Mouse (Mus musculus): ENCODE results near the gene Uhmk1. TPM values are rescaled to one million over a fixed set of nuclear protein-coding genes. Genes with fewer than 3 reads are reported as not detected.
"Not testable (repeated sequence)": the region's sequence is repeated elsewhere in the genome, so short reads cannot be mapped to it uniquely, and the experiment has no call there.

The Uhmk1 gene
- total RNA-seq (2021), result 100 to 1,000 TPM; 146 TPM

DNA sequence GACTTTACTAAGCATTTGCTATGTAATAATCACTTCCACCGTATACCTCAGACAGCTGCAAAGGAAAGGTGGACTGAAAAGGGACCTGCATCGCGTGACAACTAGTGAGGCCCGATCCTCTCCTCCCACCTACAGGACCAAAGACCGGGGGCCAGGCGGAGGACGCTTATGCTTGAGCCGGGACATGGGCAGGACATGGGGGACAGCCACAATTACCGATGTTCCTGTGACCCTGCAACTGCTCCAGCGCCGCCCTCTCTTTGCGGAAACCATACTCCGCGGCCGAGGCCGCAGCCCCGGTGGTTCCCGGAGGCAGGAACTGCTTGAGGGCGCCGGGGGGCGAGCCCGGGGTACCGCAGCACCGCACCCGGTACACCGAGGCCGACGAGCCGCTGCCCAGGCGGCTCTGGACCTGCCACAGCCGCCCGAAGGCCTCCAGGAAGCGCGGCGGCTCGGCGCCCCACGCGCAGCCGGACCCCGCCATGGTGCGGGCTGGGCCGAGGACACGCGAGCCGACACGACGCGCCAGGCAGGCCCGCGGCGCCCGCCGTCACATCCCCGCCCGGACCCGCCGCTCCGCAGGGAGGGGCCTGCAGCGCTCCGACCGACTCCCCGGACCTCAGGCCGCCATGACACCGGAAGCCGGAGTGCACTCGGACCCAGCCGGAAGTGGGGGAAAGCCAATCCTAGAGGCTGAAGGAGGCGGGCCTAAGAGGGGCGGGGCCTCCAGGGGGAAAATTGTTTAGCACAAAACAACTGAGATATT lies at the start of gene Uhmk1:
Uhmk1 (minus strand) TSS at position 641 of the 766 bp plus-strand sequence.
- DNase-seq (ENCODE audit: low spot score in 2 of 2), result peak; percentile 86 to 92
- intact Hi-C loops (cut with DNase I), result loop anchor here (5.0 to 10.0 kb wide), 2 partner anchors 370 to 397 kb away; partner anchors contain the start of gene Nos1ap

DNA sequence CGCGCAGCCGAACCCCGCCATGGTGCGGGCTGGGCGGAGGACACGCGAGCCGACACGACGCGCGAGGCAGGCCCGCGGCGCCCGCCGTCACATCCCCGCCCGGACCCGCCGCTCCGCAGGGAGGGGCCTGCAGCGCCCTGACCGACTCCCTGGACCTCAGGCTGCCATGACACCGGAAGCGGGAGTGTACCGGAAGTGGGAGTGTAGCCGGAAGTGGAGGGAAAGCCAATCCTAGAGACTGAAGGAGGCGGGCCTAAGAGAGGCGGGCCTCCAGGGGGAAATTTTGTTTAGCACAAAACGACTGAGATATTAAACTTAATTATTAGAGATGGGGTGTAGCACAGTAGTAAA lies 40.3 kb upstream of the Uhmk1 start:
- intact Hi-C loops (cut with DNase I), result no loop called here
- peak; percentile 84 to 92 for DNase-seq (ENCODE audit: low spot score in 2 of 2)

DNA sequence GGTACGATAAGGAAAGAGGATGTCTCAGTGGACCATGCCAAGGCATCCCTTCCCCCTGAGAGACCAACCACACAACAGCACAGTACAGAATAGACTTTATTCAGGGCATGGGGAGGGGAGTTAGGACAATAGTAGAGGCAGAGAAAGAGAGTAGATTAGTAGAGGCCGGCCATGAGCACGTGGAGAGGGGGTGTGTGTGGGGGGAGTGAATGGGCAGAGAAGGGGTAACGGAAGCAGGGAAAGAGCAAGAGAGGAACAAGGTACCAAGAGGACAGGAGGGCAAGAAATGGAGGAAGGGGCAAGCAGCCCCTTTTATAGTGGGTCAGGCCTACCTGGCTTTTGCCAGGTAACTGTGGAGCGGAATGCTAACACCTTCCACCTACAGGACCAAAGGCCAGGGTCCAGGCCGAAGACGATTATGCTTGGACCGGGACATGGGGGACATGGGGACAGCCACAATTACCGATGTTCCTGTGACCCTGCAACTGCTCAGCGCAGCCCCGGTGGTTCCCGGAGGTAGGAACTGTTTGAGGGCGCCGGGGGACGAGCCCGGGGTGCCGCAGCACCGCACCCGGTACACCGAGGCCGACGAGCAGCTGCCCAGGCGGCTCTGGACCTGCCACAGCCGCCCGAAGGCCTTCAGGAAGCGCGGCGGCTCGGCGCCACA lies 39.8 kb upstream of the Uhmk1 start:
- no peak for DNase-seq (ENCODE audit: low spot score in 2 of 2)
- intact Hi-C loops (cut with DNase I), result no loop called here

DNA sequence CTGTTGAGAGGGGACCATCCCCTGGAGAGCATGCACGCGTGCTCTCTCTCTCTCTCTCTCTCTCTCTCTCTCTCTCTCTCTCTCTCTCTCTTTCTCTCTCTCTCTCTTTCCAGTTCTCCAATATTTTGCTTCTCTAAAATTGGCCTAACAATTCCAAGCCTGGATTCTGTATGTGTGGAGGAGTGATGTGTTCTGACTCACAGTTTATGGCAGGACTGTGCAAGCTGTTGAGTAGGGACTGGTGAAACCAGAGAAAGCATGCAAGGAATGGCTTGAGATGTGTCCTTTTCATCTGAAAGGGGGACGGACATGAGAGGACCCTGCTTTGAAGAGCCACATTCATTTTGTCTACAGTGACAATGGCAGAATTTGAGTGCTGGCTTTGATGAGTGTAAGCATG lies 29.8 kb upstream of the Uhmk1 start:
- intact Hi-C loops (cut with DNase I), result no loop called here
- peak in 1 of 2 experiments; percentile 64 for DNase-seq (ENCODE audit: low spot score in 2 of 2)

DNA sequence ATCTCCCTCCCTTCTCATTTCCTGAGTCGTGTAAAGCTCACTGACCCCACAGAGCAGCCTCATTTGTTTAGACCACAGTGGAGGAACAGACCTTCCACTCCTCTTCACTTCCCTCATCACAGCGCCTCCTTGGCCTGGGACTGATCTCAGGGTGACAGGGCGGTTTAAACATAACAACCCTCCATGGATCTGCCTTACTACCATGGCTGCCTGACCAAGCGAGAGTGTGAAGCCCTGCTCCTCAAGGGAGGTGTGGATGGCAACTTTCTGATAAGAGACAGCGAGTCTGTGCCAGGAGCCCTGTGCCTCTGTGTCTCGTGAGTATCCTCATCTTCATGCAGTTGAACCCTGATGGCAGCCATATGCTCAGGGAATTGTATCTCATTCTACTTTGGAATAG lies 17.5 kb upstream of the Uhmk1 start, which contains the start of gene Sh2d1b2:
Sh2d1b2 (plus strand) TSS at position 62 of the 400 bp plus-strand sequence.
- DNase-seq (ENCODE audit: low spot score in 2 of 2); intact Hi-C loops (cut with DNase I): not testable (repeated sequence)

DNA sequence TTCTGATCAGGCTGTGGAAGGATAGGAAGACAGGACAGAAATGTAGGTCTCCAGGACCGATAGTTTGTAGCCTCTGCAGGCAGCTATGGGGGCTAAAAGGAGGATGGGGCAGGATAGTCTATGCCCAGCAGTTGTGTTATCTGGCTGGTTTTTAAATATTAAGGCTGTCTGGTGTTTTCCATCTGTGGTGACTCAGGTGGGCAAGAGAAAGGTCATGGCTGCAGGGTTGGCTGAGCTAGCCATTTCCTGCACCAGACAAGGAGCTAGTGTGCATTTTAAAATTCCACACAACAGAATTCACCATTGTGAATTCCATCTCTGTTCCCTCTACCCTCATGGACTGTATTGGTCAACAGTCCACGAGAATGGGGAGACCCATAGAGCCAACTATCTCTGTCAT lies 8.1 kb upstream of the Uhmk1 start:
- intact Hi-C loops (cut with DNase I), result loop anchor here (5.0 kb wide), 1 partner anchor 49 kb away; no protein-coding TSS in a partner anchor
- DNase-seq (ENCODE audit: low spot score in 2 of 2), result no peak

DNA sequence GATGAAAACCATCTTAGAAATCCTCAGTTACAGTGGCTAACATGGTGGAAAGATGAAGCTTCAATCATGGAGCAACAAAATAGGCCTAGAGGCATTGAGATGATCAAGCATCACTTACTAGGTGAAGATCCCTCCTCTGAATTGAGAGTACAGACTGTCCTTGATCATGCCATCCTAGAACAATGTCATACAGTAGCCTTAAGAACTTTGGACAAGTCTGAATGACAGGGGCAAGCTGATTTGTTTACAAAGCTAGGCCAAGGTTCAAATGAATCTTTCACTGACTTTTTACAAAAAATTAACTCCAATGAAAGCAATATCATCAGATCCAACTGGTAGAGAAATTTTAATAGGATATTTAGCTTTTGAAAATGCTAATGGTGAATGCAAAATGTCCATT lies 5.2 kb upstream of the Uhmk1 start:
- DNase-seq (ENCODE audit: low spot score in 2 of 2), result no peak
- intact Hi-C loops (cut with DNase I), result loop anchor here (5.0 kb wide), 1 partner anchor 52 kb away; no protein-coding TSS in a partner anchor

DNA sequence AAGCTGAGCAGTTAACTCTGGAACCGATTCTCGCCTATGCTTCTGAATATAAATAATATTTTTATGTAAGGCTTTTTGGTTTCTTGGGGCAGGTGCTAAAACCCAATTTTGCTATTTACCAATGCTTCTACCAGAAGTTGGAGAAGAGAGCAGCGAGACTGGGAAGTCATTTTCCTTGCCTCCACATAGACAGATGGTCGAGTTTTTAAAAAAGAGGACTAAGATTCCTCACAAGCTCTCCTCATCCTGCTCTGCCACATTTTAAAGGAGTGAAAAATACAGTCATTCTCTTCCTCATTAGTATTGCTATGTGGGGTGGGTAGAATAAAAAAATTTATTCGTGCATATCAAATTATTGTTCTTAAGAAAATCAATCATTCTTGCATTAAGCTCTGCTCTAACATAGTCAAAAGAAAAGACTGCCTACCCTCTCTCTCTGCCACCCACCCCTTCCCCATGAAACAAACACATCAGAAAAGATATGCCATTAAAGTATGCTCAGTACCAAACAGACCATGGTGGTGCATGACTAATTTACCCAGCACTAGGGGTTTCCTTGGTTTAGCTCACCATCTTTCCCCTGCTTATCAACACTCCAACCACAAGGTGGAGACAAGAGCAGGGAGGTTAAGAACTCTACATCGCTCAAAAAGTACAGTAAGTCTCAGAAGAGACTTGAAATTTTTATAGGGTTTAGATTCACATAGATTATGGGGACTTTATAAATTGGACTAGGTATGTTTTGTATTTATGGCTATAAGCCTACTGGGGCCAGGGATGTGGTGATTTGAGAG lies 3.1 kb upstream of the Uhmk1 start:
- peak in 1 of 2 experiments; percentile 72 for DNase-seq (ENCODE audit: low spot score in 2 of 2)
- intact Hi-C loops (cut with DNase I), result loop anchor here (5.0 to 10.0 kb wide), 2 partner anchors 367 to 394 kb away; partner anchors contain the start of gene Nos1ap

DNA sequence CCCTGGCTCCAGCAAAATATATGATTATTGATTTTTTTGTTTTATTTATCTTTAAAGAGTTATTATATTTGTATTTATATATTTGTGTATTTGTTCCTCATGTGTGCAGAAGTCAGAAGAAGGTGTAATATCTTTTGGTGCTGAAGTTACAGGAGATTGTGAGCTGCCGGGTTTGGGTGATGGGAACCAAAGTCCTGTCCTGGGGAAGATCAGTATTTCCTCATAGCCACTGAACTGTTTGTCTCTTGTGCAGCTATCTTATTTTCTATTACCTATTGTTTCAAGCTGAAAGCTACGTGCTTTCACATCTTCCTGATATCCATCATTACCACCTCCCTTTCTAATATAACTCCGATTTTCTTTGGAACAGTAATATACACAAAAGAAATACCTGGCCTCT lies 393 bp upstream of the Uhmk1 start:
- intact Hi-C loops (cut with DNase I), result loop anchor here (5.0 to 10.0 kb wide), 2 partner anchors 369 to 397 kb away; partner anchors contain the start of gene Nos1ap
- no peak for DNase-seq (ENCODE audit: low spot score in 2 of 2)

DNA sequence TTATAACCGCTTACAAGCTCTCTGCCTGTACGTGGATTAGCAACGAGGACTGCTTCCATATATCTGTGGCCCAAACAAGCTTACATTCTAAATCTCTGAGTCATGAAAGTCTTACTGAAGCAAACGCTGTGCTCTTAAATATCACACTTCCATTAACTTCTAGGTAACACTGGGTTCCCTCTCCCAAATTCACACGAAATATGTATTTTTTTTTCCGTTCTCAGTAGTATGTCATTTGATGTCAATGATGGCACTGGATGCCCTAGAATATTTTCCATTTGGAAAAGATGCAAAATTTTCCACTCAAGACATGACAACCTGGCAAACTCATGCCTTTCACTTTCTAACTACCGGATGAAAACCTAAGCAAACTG lies 827 bp downstream of the Uhmk1 start:
- DNase-seq (ENCODE audit: low spot score in 2 of 2), result no peak
- intact Hi-C loops (cut with DNase I), result loop anchor here (10.0 kb wide), 1 partner anchor 370 kb away; the partner anchor contains the start of gene Nos1ap

DNA sequence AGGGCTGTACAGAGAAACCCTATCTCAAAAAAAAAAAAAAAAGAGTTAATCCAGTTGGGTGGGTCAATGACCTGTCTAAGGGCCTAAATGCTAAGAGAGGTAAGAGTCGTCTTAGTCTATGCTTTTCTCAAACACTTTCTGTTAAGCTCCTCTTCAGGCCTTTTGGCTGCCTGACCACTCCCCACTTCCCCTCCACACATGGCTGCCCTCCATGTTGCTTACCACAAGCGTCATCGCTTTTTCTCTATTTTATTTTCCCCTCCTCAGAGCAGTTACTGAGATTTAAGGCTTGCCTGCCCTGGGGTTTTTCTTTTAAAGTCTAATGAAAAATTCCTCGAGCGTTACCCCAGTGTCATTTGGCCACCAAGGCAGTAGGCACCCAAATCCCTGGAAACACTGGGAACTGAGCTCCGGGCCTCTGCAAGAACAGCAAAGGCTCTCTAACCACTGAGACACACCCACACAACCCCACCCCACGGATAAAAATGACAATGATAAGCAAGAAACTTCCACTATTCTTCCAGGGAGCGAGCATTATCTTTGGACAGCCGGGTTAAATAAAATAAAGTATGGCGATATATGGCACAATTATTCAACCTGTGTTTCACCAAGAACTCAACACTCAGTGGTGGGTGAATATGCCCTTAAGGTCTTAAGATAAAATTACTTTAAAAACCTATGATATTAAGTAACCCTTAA lies 1.9 kb downstream of the Uhmk1 start:
- no peak for DNase-seq (ENCODE audit: low spot score in 2 of 2)
- intact Hi-C loops (cut with DNase I), result loop anchor here (10.0 kb wide), 1 partner anchor 371 kb away; the partner anchor contains the start of gene Nos1ap

DNA sequence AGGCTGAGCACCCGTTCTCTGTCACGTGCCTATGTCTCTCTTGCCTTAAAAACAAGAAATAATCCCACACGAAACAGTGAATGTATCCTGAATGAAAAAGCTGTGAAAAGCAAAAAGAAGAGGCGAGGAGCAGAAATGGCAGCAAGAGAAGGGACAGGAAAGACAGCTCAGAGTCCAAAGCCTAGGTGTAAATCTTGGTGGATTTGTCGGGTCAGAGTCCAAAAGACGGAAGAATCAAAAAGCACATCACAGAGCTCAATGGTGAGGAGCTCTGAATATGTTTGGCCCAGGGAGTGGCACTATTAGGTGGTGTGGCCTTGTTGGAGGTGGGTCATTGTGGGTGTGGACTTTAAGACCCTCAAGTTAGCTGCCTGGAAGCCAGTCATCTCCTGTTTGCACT lies 8.8 kb downstream of the Uhmk1 start:
- intact Hi-C loops (cut with DNase I), result no loop called here
- no peak for DNase-seq (ENCODE audit: low spot score in 2 of 2)

DNA sequence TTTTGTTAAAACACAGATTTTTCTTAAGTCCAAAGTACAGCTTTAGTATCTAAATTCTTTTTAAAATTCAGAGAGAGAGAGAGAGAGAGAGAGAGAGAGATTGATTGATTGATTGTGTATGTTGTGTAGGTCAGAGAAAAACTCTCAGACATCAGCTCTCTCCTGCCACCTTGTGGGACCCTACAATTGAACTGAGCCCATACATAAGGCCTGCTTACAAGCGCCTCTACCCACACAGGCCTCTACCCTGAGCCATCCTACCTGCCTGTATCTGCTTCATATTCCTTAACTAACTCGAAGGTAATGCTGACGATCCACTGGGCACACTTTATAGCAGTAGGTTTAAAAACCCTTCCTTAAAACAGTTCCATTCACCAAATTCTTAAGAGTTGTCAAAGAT lies 14.8 kb downstream of the Uhmk1 start:
- intact Hi-C loops (cut with DNase I), result no loop called here

DNA sequence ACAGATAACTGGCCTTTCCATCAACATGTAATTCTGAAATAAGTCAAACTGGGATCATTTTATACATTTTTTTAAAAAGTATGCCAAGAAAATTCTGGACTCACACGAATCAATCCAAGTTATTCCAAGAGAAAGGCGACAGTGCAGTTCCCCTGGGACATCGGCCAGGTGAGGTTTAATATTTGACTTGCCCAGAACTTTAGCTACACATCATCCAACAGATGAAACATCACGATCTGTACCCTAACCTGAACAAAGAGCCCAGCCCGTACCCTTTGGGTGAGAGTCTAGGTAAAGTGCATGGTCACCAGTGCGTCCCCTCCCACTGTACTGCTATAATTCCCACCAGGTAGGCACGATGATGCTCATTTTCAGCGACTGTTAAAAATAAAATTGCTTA lies 19.0 kb downstream of the Uhmk1 start:
- no peak for DNase-seq (ENCODE audit: low spot score in 2 of 2)
- intact Hi-C loops (cut with DNase I), result no loop called here

More for the DNA sequence above, 14.8 kb downstream of the Uhmk1 start:
- DNase-seq (ENCODE audit: low spot score in 2 of 2), result peak in 1 of 2 experiments; percentile 34

DNA sequence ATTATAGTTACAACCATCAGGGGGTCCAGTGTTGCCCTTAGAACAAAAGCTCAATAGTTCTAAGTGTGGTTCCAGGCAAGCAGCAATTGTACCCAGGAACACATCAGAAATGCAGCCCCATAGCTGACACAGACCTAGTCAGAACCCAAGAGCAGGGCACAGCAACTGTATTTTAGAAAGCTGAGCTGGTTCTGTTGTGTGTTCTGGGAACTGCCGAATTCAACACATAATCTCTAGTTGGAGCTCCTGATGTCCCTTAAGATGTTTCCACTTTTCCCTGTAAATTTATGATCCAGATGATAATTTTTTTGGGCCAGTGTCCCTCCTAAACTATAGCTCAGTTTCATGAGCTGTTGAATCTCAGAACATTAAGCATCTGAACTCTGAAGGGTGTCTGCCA lies 23.3 kb downstream of the Uhmk1 start:
- intact Hi-C loops (cut with DNase I), result no loop called here
- DNase-seq (ENCODE audit: low spot score in 2 of 2), result no peak

DNA sequence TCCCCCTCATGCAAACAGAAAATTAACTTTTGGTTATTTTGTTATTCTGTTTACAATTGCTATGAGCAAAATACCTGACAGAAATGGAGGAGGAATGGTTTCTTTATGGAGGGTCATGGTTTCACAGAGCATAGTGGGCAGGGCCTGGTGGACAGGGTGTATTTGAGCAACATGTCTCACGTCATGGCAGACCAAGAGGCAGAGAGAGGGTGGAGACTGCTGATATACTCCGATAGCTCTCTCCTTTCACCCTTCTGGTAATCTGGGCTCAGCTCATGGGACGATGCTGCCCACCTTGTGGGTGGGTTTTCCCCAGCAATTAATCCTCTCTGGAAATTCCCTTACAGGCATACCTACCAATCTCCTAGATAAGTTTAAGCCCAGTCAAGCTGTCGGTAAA lies 25.0 kb downstream of the Uhmk1 start:
- intact Hi-C loops (cut with DNase I), result no loop called here
- no peak for DNase-seq (ENCODE audit: low spot score in 2 of 2)

DNA sequence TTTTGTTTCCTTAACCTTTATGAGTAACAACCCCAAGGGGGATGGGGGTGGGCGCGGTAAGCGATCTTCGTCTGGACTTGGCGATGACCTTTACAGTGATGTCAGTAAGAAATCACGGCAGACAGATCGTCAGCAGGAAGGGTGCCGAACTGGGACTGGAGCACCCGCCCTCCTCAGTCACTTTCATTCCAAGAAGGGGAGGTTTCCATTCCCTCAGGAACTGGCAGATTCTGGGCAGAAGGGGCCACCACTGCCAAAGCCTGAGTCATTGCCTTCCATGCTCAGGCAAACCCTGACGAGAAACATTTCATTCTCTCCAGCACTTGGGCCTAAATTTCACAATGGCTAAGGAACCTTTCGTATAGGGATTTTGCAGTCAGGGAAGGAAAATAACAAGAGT lies 26.6 kb downstream of the Uhmk1 start:
- intact Hi-C loops (cut with DNase I), result no loop called here
- peak in 1 of 2 experiments; percentile 60 for DNase-seq (ENCODE audit: low spot score in 2 of 2)

DNA sequence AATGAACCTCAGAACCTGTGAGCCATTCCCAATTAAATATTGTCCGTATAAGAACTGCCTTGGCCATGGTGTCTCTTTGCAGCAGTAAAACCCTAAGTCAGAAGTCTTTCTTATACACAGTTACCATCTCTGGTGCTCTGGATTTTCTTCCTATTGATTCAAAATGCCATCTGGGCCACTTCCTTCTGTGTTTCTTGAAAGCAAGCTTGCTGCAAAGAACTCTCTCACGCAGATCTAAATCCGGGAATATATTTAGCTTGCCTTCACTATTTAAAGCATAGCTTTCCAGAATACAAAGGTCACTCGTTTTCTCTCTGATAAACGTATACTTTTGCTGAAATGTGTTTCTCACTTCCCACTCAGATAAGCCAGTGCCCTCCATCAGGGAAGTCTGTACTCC lies 28.7 kb downstream of the Uhmk1 start:
- peak; percentile 37 to 79 for DNase-seq (ENCODE audit: low spot score in 2 of 2)
- intact Hi-C loops (cut with DNase I), result no loop called here

DNA sequence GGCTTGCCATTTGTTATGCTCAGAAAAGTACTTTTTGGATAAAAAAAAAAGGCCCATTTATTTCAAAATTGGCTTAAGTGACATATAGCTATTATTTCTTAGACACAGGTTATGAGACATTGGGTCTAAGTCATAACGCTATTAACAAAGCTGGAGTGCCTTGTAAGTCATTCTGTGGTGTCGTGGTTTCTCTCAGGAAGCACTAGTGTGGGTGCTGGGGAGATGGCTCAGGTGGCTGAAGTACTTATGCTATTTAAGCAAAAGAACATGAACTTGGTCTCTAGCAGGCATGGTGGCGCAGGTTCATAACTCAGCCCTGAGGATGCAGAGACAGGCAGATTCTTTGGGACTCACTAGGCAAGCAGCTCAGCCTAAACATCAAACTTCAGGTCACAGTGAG lies 30.1 kb downstream of the Uhmk1 start:
- DNase-seq (ENCODE audit: low spot score in 2 of 2), result no peak
- intact Hi-C loops (cut with DNase I), result no loop called here

Measured in left cerebral cortex, postnatal 25 days (tissue).